9 mouse cellular contexts compared by ENCODE assay signal in the genomic region with DNA sequence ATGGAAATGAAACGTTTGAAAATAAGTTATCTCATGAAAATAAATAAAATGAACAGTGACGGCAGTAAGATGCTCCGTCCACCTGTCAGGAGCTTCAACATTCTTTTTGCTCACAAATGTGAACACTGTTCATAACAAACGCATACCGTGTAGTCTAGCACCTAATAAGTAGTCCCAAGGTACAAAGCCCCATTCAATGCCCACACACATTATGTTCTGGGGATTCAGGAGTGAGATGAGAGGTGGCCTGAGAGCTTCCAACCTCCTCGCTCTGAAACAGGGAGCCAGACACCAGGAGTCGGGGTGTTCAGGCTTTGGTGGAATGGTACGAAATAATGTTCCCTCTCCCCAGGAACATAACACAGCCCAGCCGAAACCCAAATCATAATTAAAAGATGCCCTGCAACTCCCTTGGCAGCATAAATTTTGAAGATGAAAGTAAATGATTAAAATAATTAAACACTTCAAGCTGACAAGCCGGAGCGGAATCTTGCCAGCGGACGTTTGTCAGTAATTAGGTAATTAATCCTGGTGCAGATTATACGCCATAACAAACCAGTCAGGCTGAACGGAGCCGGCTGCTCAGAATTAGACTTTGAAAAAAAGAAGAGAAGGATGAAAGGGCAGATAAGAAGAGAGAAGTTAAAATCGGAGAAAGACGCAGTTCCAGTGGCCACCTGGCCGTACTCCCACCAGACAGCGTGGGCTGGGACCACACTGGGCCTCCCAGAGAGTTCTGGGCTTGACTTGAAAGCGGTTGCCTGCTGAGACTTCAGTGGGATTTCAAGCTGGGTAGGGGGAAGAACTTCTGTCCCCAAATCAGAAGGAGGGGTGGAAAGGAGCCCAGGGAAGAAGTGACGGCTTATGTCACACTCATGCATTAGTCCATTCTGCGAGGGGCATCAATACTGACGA. TPM values are rescaled to one million over a fixed set of nuclear protein-coding genes. Genes with fewer than 3 reads are reported as not detected.
DNase-seq lines count a peak whose midpoint lies in the region; ATAC-seq lines count a peak whose summit lies in the region.
"Had no signal": no experiment of that assay in that cellular context is flagged by ENCODE, and none has a peak within 500 bp of the region (broad histone marks: within the 10 kb centered on the region; RNA-seq: fewer than 3 reads in every experiment).

No protein-coding gene starts in this region.

- peaks cover 9% of the 10 kb centered on the region; the same call in 1 of the 2 replicates for H3K27me3 ChIP-seq in kidney, embryonic 14.5 days (ENCODE audit: control insufficient read depth, insufficient read depth, low read length)
- H3K27me3 ChIP-seq in forebrain, embryonic 13.5 days = peaks cover 20% of the 10 kb centered on the region
- H3K27me3 ChIP-seq in heart, embryonic 10.5 days (ENCODE audit: insufficient read depth, poor library complexity, severe bottlenecking) = no peaks in the 10 kb centered on the region

- no peak overlapping the region for H3K4me3 ChIP-seq in kidney, embryonic 14.5 days (ENCODE audit: low read length)
- H3K4me3 ChIP-seq in forebrain, embryonic 13.5 days = no peak overlapping the region
- no peak overlapping the region for H3K4me3 ChIP-seq in heart, embryonic 10.5 days

- no peak overlapping the region for H3K9ac ChIP-seq in kidney, embryonic 14.5 days (ENCODE audit: low read depth, low read length)
- no peak overlapping the region for H3K9ac ChIP-seq in forebrain, embryonic 13.5 days

- H3K9me3 ChIP-seq in kidney, embryonic 14.5 days (ENCODE audit: control insufficient read depth, low read length) = no peaks in the 10 kb centered on the region
- no peaks in the 10 kb centered on the region for H3K9me3 ChIP-seq in forebrain, embryonic 13.5 days (replicated peaks)
- no peaks in the 10 kb centered on the region for H3K9me3 ChIP-seq in heart, embryonic 10.5 days

- 35% methylated on average over 24 of the region's 24 CpGs for WGBS in kidney, embryonic 14.5 days
- WGBS in forebrain, embryonic 13.5 days = 10% methylated on average over 24 of the region's 24 CpGs
- 60% methylated on average over 24 of the region's 24 CpGs for WGBS in heart, embryonic 10.5 days

- no peaks in the 10 kb centered on the region; the same call in 1 of the 2 replicates for H3K4me1 ChIP-seq in kidney, embryonic 14.5 days (ENCODE audit: control insufficient read depth, insufficient read depth, low read length)
- peaks cover 25% of the 10 kb centered on the region for H3K4me1 ChIP-seq in forebrain, embryonic 13.5 days
- no peaks in the 10 kb centered on the region for H3K4me1 ChIP-seq in heart, embryonic 10.5 days

- no peak overlapping the region for H3K4me2 ChIP-seq in kidney, embryonic 14.5 days (replicated peaks; ENCODE audit: low read depth, low read length)
- peak overlapping the region; percentile 43 for H3K4me2 ChIP-seq in forebrain, embryonic 13.5 days

- no peak for ATAC-seq in kidney, embryonic 14.5 days (ENCODE audit: low FRiP score, low TSS enrichment)
- peak; percentile 82 for ATAC-seq in forebrain, embryonic 13.5 days
- ATAC-seq: CD4-positive, CD25-positive, alpha-beta regulatory T cell, adult 4 months had no signal

- intact Hi-C loops in heart, postnatal 36 days (cut with DNase I) = no loop called here

- peak; percentile 4 for DNase-seq in kidney, adult 11 months
- DNase-seq in brain, adult 2 months (ENCODE audit: low read depth, low spot score) = peak; percentile 31
- peak; percentile 29 to 45 for DNase-seq in kidney, postnatal 36 days
- no peak for DNase-seq in heart, embryonic 10.5 days (ENCODE audit: low spot score)
- no peak for DNase-seq in heart, postnatal 36 days
- DNase-seq in layer of hippocampus, postnatal 25 days (ENCODE audit: extremely low spot score in 1 of 2, low spot score in 1 of 2) = no peak

- no peak overlapping the region for H3K27ac ChIP-seq in kidney, embryonic 14.5 days (ENCODE audit: low read depth, low read length)
- peak overlapping the region; percentile 79 for H3K27ac ChIP-seq in forebrain, embryonic 13.5 days
- H3K27ac ChIP-seq in heart, embryonic 10.5 days = no peak overlapping the region

- H3K36me3 ChIP-seq in kidney, embryonic 14.5 days (ENCODE audit: control insufficient read depth, insufficient read depth, low read length) = no peaks in the 10 kb centered on the region
- no peaks in the 10 kb centered on the region for H3K36me3 ChIP-seq in forebrain, embryonic 13.5 days (ENCODE audit: poor library complexity, severe bottlenecking)
- no peaks in the 10 kb centered on the region for H3K36me3 ChIP-seq in heart, embryonic 10.5 days

RNA-seq across cellular contexts. Expression of gene Psmb2, which starts 29.2 kb away (rescaled TPM):
- polyA plus RNA-seq in kidney, embryonic 14.5 days (2014; fragmentation: Nextera tagmentation; extraction: Ambion mirVana) = 510 and 601 TPM in 2 replicates
- polyA plus RNA-seq in forebrain, embryonic 13.5 days (2015; fragmentation: Nextera tagmentation; extraction: Ambion mirVana) = 526 and 541 TPM in 2 replicates
- polyA plus RNA-seq in heart, embryonic 10.5 days (2016; fragmentation: Nextera tagmentation; extraction: Ambion mirVana) = 483 and 538 TPM in 2 replicates
- total RNA-seq in heart, postnatal 36 days (2021) = 100 to 1,000 TPM; 116 to 125 TPM
- 100 to 1,000 TPM; 113 to 121 TPM for total RNA-seq in layer of hippocampus, postnatal 25 days (2021)

RNA-seq across cellular contexts. Expression of gene 5730409E04Rik, which starts 38.6 kb away (rescaled TPM):
- polyA plus RNA-seq in kidney, embryonic 14.5 days (2014; fragmentation: Nextera tagmentation; extraction: Ambion mirVana) = 2.4 and 2.6 TPM in 2 replicates
- 2.2 and 2.4 TPM in 2 replicates for polyA plus RNA-seq in forebrain, embryonic 13.5 days (2015; fragmentation: Nextera tagmentation; extraction: Ambion mirVana)
- polyA plus RNA-seq in heart, embryonic 10.5 days (2016; fragmentation: Nextera tagmentation; extraction: Ambion mirVana) = 1.1 and 1.6 TPM in 2 replicates
- 10 to 100 TPM; 10.7 to 10.8 TPM for total RNA-seq in heart, postnatal 36 days (2021)
- total RNA-seq in layer of hippocampus, postnatal 25 days (2021) = 10 to 100 TPM; 67.6 to 70.2 TPM

Comparison
In these comparisons a context has a peak if more than half of its experiments do, and no peak if none do; other contexts are left out.
1. DNase-seq: peak in kidney, adult 11 months (single experiment), brain, adult 2 months (single experiment) and kidney, postnatal 36 days (2 of 2); none in heart, embryonic 10.5 days (single experiment), heart, postnatal 36 days (0 of 2) and layer of hippocampus, postnatal 25 days (0 of 2).